Mouse (Mus musculus) ES-E14 (cell line): ENCODE measurements around the gene Bnip3. TPM values are rescaled to one million over a fixed set of nuclear protein-coding genes. Genes with fewer than 3 reads are reported as not detected.
A peak's percentile ranks its signal among the peaks of the same experiment; 100 is the strongest.

Source experiments
- DNase-seq: peaks from one replicate; pipeline ENCODE4 v3.0.0-alpha.2; 2013; ENCODE audit warnings: low read depth, low spot score
- H3K27ac ChIP-seq: 2 replicates; pipeline ENCODE4 v1.5.1; 2012; ENCODE audit warnings: low read depth, mild to moderate bottlenecking, low read length, moderate library complexity, mixed read lengths; ENCODE audit not compliant: poor library complexity, insufficient read depth, severe bottlenecking
- H3K36me3 ChIP-seq: 2 replicates; pipeline ENCODE4 v1.6.1; 2012; ENCODE audit warnings: mild to moderate bottlenecking, low read length, moderate library complexity, mixed read lengths; ENCODE audit not compliant: control insufficient read depth, poor library complexity, insufficient read depth, severe bottlenecking
- H3K4me1 ChIP-seq, 2 experiments: fragments of 150-350 bp in 1 of 2; sonication (generic) in 1 of 2; 2 replicates each; pipeline ENCODE4 v1.6.1; 2012; ENCODE audit warnings: low read length in 2 of 2, mild to moderate bottlenecking in 1 of 2, mixed read lengths in 1 of 2; ENCODE audit not compliant: control insufficient read depth in 2 of 2, insufficient read depth in 2 of 2, poor library complexity in 1 of 2
- H3K4me3 ChIP-seq, 2 experiments: fragments of 150-350 bp in 1 of 2; sonication (generic) in 1 of 2; 2 replicates each; pipeline ENCODE4 v1.5.1; 2012; ENCODE audit warnings: low read length in 2 of 2, low read depth in 1 of 2, mild to moderate bottlenecking in 1 of 2, mixed read lengths in 1 of 2; ENCODE audit not compliant: insufficient read depth in 1 of 2, poor library complexity in 1 of 2, severe bottlenecking in 1 of 2
- H3K9ac ChIP-seq: 2 replicates; pipeline ENCODE4 v1.6.1; 2012; ENCODE audit warnings: low read depth, mild to moderate bottlenecking, low read length, mixed read lengths; ENCODE audit not compliant: poor library complexity, insufficient read depth, severe bottlenecking
- H3K9me3 ChIP-seq: fragments of 150-350 bp; sonication (generic); 2 replicates; pipeline ENCODE4 v1.6.1; 2012; ENCODE audit warnings: low read depth, mild to moderate bottlenecking, low read length; ENCODE audit not compliant: control insufficient read depth, insufficient read depth
- CHD2 ChIP-seq: IDR thresholded peaks from 2 replicates; pipeline ENCODE4 v1.6.1; 2014; ENCODE audit warnings: mild to moderate bottlenecking, low read depth, low read length, inconsistent platforms
- HCFC1 ChIP-seq: IDR thresholded peaks from 2 replicates; pipeline ENCODE4 v1.6.1; 2012; ENCODE audit warnings: low read length, inconsistent platforms, borderline replicate concordance; ENCODE audit not compliant: insufficient read depth
- MAFK ChIP-seq: IDR thresholded peaks from 2 replicates; pipeline ENCODE4 v1.6.1; 2014; ENCODE audit warnings: mild to moderate bottlenecking, low read depth, low read length, inconsistent platforms; ENCODE audit not compliant: insufficient read depth
- ZC3H11A ChIP-seq: IDR thresholded peaks from 2 replicates; pipeline ENCODE4 v1.6.1; 2012; ENCODE audit warnings: low read depth, mild to moderate bottlenecking, inconsistent platforms, low read length, borderline replicate concordance
- ZNF384 ChIP-seq: IDR thresholded peaks from 2 replicates; pipeline ENCODE4 v1.6.1; 2012; ENCODE audit warnings: low read depth, low read length, inconsistent platforms
- in situ Hi-C, 2 experiments: fragments of 600-800 bp; cut with MboI; formaldehyde crosslinking; loops; one replicate each; pipeline ENCODE4 v1.15.1; 2025; ENCODE audit warnings: low sequenced_read_pairs in 2 of 2, inconsistent platforms in 1 of 2; ENCODE audit not compliant: unreplicated experiment in 2 of 2
- total RNA-seq: library from RNA; depleted of rRNA; stranded (reverse); fragments of 300-350 nt; gene quantifications from 2 replicates; pipeline ENCODE4 v1.2.3, GENCODE M21; 2012; rRNA removed

The Bnip3 gene
- 56.6 and 73.8 TPM in 2 replicates for total RNA-seq

GRCm38 (mm10) chr7:138909277-138910192 lies at the start of gene Bnip3:
Gene Bnip3 (minus strand): TSS chr7:138909519.
- in situ Hi-C loops: no loop called here
- Histone ChIP-seq H3K9ac (peak within 1 kb of the TSS; percentile 88), H3K27ac (no peak within 1 kb of the TSS)

DNA sequence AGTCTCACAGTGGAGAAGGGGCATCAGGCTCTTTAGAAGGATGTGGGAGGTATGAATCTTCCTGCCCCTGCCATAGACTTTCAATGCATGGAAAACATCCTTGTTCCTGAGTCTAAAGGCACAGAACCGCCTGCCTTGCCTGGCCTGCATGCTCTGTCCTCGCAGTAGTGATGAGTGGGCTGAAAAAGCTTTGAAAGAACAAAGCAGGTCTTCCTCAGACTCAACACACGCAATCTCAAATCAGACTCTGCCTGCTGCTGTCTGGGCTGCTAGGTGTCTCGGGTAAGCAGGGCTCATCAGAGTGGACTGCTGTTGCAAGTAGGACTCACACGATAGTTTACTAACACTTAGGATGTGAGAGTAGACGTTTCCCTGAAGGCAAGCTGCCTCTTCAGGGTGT lies 47.8 kb upstream of the Bnip3 start:
- no peak overlapping the region for H3K27ac ChIP-seq
- in situ Hi-C loops: no loop called here
- H3K4me3 ChIP-seq: no peak overlapping the region
- H3K4me1 ChIP-seq: no peaks in the 10 kb centered on the region
- no peak overlapping the region for H3K9ac ChIP-seq
- H3K36me3 ChIP-seq: no peaks in the 10 kb centered on the region
- no peak for TF ChIP-seq MAFK
- no peak for TF ChIP-seq ZNF384
- no peak for TF ChIP-seq HCFC1
- no peak for TF ChIP-seq CHD2
- no peak for TF ChIP-seq ZC3H11A
- H3K9me3 ChIP-seq: no peaks in the 10 kb centered on the region
- no peak for DNase-seq

More at GRCm38 (mm10) chr7:138909277-138910192, at the start of gene Bnip3:
- Histone ChIP-seq H3K4me3 (peak within 1 kb of the TSS; percentile 80 to 90), H3K9me3 (no peaks in the 10 kb centered on the region), H3K4me1 (peaks cover 9 to 10% of the 10 kb centered on the region in 2 experiments), H3K36me3 (no peaks in the 10 kb centered on the region)
- no peak for TF ChIP-seq HCFC1
- no peak for TF ChIP-seq ZNF384
- TF ChIP-seq CHD2: no peak
- no peak for TF ChIP-seq ZC3H11A
- peak; percentile 66; the same call in 1 of the 2 replicates for TF ChIP-seq MAFK
- peak; percentile 98 for DNase-seq

DNA sequence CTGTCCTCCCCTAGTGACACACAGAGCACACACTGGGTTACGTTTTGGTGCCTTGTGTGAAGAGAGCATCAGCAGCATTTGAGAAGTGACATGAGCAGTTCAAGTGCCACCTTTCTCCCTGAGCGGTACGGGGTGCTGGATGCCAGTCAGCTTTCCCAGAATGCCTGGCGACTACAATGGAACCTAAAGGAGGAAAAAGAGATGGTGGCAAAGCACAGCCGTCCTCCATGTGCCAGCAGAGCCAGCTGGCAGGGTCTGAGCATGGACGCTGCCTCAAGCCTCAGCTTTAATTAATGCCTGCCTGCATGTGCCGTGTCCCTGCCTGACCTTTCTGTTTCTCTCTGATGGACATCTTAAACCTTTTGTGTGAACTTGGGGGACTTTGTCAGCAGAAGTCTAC lies 46.5 kb upstream of the Bnip3 start:
- DNase-seq: no peak
- Histone ChIP-seq H3K9ac (no peak overlapping the region), H3K9me3 (no peaks in the 10 kb centered on the region), H3K4me1 (no peaks in the 10 kb centered on the region), H3K4me3 (no peak overlapping the region), H3K36me3 (no peaks in the 10 kb centered on the region), H3K27ac (no peak overlapping the region)
- in situ Hi-C loops: no loop called here
- TF ChIP-seq HCFC1: no peak
- TF ChIP-seq CHD2: no peak
- no peak for TF ChIP-seq MAFK
- no peak for TF ChIP-seq ZNF384
- no peak for TF ChIP-seq ZC3H11A

DNA sequence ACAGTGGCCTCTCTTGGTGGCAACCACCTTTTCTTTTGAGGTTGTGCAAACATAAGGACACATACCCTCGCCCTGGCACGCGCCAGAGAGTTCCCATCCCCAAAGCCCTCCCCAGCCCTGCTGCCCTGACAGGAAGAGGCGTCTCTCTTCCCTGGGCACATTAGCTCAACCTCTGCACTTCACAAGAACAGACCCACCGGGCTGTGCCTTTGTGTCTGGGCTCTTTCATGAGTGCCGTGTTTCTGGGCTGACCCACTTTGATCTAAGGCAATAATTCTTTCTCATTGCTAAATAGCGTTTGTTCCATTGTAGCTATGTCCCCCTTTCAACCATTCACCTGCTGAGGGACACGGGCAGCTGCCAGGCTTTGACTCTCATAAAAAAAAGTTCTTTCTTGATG lies 39.0 kb upstream of the Bnip3 start:
- in situ Hi-C loops: no loop called here

More for the DNA sequence above, 39.0 kb upstream of the Bnip3 start:
- DNase-seq: no peak
- H3K36me3 ChIP-seq: no peaks in the 10 kb centered on the region
- H3K27ac ChIP-seq: no peak overlapping the region
- no peak overlapping the region for H3K4me3 ChIP-seq
- H3K9ac ChIP-seq: no peak overlapping the region
- TF ChIP-seq ZNF384 (no peak), CHD2 (no peak), ZC3H11A (no peak), HCFC1 (no peak), MAFK (no peak)
- H3K9me3 ChIP-seq: no peaks in the 10 kb centered on the region
- no peaks in the 10 kb centered on the region for H3K4me1 ChIP-seq
